Mouse (Mus musculus) embryo, embryonic 11.5 days (tissue): ENCODE data around the gene Tmem206.
A peak's percentile ranks its signal among the peaks of the same experiment; 100 is the strongest.

Experiments
- DNase-seq: peaks from one replicate; pipeline ENCODE4 v3.0.0-alpha.2; 2012; ENCODE audit warnings: low read depth, low spot score

The Tmem206 gene

DNA sequence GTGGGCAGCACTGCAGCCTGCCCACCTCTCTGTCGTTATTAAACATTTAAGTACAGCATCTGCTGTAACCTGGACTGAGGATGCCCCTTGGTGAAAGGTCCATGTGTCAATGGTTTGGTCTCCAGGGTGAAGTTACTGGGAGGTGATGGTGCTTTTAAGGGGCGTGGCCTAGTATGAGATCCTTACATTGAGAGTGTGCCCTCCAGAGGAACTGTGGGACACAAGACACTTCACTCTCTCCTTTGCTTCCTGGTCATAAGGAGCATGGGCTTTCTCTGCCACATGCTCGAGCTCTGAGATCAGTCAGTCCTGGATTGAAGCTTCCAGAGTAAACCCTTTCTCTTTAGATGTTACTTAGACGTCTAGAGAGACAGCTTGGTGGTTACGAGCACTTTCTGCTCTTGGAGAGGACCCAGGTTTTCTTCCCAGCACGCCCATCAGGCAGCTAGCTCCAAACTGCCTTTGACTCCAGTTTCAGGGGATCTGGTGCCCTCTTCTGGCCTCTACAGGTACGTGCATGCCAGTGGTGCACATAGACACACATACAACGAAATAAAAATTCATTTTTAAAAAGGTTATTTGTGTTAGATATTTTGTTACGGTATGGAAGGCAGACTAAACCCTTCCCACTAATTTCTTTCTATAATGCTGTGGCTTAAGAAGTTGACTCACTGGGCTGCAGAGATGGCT is 17.8 kb upstream of the Tmem206 start:
- no peak for DNase-seq

DNA sequence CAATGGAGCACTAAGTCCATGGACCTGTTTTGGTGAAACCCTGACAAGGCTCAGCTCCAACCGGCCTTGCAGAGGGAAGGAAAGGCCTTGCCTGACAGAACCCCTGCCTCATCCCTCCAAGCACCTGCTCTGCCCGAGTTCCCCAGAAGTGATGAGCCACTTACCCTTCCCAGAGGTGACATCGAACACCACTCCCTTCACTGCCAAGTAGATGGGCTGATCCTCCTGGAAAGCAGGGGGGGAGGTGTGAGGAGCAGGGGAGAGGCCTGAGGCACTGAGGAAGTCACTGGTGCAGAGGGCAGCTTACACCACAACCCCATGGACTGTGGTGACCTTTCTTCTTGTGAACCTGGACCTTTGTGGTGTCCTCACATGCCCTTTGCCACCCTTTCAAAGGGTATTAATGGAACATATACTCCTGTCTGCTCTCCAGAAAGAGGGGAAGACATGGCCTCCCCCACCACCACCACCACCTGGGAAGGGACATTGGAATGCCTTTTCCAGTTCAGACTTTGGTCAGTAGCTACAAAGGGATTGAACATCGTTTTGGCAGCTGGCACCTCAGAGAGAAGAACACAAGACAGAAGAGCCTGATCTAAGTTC is 14.3 kb upstream of the Tmem206 start:
- no peak for DNase-seq

DNA sequence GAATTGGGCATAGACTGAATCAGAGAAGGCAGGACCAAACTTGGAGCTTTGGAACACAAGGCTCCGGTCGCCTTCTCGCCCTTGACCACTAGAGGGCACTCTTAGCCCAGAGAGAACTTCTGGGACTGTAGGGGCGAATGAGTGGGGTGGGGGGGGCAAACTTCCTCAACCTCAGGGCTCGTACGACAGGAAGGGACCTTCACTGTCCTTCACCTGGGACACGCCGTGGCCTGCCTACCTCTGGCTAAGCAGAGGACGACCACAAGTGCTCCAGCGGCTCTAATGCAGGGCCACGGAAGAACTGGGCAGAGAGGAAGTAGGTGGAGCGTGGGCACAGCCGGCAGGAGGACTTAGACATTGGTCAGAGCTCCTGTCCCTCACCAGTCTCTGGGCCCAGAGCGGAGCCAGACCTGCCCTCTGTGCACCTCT is 13.2 kb upstream of the Tmem206 start:
- no peak for DNase-seq

DNA sequence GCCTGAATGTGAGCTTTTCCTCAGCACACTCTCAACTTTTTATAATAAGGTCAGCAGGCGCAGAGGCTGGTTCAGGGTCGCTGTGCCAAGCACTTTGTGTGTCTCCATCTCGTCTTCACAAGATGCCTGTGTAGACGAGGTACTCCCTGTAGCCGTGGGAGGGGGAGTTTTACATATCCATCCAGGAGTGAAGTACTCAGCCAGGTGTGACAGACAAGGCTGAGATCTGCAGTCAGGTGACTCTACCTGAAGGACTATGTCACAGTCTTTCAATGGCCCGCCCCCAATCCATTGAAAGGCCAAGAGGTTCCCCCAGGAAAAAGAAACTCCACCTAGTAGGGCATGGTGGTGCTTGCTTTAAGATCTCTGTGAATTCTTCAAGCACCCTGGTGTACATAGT is 12.6 kb upstream of the Tmem206 start:
- DNase-seq, result no peak

DNA sequence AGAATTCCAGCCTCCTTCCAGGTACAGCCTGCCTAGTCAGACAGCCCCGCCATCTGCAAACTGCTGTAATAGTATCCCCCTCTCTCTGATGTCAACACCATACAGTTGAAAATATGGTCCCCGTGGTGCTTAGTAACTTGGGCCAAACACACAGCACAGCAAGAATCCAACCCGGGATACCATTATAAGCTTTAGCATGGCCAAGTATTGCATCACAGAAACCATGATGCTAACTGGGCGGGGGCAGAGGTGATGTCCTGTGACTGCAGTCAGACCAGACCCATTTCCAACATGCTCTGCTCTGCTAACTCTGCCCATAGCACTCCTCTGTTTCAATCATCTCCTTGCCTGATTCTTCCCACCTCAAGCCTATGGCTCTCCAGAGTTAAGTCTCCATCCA is 11.8 kb upstream of the Tmem206 start:
- DNase-seq, result no peak

DNA sequence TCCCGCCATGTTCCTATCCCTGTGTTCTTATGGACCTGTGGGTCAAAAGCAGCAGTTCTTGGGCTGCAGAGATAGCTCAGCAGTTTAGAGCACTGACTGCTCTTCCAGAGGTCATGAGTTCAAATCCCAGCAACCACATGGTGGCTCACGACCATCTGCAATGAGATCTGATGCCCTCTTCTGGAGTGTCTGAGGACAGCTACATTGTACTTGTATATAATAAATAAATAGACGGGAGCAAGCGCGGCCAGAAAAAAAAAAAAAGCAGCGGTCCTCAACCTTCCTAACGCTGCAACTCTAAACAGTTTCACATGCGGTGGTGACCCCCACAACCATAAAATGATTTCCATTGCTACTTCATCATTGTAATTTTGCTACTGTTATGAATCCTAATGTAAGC is 8.9 kb upstream of the Tmem206 start:
- DNase-seq, result no peak

DNA sequence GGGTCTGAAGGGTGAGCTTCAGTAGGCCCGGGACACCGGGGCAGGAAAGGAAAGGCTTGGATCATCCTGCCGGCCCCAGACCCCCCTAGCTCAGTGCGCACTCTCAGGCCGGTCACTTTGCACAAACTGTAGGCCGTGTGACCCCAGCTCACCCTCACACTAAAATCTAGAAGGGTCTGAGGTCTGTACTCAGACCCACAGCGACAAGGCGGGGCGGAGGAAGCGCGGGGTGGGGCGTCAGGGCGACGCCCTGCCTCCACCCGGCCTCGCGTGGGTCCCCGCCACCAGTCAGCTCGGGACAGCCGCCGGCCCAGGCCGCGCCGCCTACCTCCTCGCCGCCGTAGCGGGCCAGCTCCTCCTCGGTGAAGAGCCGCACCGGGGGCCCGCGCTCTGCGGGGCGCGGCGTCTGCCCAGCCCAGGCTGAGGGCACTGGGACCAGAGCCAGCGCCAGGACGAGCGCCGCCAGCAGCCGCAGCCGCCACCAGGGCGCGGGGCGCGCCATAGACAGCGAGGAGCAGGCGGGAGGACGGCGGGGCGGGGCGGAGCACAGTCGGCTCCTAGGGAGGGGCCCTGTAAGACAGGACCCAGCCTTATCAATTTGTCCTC is 8.0 kb upstream of the Tmem206 start, which contains the start of gene Nenf:
TSS of gene Nenf (minus strand) at position 604 of the 606 bp plus-strand sequence.
- DNase-seq, result peak; percentile 40

DNA sequence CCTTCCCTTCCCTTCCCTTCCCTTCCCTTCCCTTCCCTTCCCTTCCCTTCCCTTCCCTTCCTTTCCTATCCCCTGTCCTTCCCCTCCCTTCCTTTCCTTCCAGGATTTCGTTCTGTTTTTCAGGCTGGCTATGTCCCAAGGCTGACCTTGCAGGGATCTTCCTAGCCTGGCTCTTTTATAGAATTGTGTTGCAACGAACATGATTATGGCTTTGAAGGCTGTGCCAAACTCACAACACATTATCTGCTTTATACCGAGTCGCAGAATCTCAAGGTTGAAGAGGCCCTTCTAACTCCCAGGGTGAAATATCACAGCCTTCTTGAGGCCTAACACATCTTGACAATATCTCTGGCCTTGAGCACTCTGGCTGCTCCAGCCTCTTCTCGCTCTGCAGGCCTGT is 7.0 kb upstream of the Tmem206 start:
- DNase-seq, result no peak

DNA sequence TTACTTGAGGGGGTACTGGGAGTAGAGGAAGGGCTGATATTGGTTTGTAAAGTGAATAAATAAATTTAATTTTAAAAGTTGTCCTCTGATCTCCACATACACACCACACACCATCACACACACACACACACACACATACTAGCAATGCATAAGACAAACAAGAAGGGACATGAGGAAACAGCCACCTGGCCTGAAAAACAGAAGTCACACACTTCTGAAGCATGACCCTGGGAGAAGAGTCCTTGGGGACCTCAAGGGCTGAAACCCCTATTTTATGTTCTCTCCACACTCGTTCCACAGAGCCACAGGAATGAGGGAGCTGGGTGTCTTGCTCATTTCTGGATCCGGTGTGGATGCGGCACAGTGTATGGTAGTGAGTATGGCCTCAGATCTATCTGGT is 2.3 kb upstream of the Tmem206 start:
- DNase-seq, result no peak

DNA sequence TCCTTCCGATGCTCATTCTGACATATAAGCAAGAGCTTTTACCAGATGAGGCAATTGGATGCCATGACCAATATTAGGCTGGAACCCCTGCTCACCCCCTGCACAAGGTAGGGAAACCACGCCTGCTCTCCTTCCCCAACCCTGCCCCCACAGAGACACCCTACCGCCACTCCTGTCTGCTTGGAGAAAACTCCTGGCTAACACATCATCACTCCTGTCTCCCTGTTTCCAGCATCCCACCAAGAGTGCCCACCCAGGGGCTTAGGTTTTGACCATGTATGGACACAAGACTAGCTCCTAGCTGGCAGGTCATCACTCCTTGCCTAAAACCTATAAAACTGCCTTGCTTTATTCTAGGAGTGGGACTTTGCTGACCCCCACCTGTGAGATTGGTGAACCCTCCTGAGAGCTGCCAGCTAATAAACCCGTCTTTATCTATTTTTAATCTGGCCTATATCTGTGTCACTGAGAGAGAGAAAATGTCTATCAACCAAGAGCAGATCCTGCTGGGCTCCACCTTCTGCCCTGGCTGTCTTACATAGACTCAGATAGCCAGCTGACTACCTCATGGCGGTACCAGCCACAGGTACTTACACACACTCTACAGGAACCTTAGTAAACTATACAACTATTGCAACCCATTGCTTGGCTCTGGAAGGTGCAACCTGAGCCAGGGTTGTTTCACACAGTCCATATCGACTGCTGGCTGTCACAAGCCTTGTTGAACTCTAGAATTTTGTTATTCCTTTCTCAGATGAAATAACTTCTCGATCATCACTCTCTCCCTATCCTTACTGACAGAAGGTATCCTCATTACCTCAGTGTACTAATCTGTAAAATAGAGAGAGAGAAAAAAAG is 750 bp upstream of the Tmem206 start:
- DNase-seq, result no peak

DNA sequence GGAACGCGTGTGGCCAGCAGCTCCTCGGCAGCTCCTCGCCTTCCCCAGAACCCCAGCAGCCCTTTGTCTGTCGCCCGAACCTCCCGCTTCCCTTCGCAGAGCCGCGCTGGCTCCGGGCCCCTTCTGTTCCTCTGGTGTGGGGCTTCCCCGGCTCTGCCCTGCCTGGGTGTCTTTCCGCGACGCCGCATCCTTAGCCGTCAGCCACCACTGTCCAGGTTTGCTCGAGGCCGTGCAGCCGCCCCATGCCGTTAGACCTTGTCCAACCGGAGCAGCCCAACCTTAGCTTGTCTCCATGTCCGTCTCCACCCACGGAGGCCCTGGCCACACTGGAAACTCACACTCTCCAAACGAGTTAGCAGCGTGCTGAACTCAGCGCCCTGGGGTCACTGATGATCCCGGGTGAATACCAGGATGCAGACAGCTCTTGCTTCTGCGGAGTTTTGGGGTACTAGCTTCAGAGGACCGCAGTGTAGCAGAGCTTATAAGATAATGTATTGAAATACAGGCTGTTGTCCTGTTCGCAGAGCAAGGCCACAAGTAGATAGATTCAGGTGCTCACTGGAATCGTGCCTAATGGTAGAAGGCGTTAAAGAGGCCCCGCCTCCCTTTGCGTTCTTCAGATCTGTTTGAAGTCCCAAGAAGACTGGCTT is 646 bp downstream of the Tmem206 start:
- DNase-seq, result peak; percentile 23

DNA sequence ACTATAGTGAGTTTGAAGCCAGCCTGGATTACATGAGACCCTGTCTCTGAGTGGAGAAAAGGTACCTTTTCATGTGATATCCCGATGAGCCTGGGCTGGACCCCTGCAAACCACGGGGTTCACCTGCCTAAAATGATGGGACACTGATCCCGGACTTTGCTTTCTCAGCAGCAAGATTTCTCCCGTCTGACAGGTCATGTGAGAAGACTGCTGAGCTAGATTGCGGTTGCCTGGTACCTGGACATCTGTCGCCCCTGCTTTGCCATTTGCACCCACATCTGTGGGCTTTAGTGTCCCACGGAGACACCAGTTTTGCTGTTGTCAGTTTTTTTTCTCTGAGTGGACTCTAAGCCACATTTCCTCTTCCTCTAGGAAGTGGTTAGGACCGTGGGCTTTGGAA is 1.5 kb downstream of the Tmem206 start:
- no peak for DNase-seq

DNA sequence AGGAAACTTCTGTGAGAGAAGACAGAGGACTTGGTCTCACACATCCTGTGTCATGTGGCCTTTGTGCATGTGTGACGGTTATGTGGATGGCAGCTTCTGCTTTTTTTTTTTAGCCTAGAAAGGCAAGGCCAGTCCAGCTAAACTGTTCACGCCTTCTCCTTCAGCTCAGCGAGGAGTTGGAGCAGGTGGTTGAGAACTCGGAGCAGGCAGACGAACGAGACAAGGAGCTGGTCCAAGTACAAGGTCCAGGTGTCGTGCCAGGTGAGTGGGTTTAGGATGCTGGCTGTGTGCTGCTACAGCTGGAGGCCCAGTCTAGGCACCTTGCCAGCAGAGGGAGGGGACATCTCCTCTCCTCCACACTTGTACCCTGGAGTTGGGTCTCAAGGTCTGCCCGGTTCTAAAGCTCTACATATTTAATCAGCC is 2.3 kb downstream of the Tmem206 start:
- DNase-seq, result no peak

DNA sequence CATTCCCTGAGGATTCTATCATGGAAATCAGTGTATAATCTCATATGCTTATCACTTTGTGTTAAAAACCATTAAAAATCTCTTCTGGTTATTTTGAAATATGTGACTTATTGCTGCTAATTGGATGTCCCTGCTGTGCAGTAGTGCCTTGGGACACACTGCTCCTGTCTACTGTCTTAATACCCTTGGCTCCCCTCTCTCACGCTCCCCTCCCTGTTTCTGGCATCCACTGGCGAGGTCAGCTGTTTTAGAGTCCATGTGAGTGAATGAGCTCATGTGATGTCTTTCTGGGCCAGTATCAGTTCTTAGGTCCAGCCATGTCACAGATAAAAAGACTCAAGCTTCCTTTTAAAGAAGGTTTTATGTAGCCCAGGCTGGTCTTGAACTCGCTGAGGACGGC is 4.6 kb downstream of the Tmem206 start:
- DNase-seq, result no peak

DNA sequence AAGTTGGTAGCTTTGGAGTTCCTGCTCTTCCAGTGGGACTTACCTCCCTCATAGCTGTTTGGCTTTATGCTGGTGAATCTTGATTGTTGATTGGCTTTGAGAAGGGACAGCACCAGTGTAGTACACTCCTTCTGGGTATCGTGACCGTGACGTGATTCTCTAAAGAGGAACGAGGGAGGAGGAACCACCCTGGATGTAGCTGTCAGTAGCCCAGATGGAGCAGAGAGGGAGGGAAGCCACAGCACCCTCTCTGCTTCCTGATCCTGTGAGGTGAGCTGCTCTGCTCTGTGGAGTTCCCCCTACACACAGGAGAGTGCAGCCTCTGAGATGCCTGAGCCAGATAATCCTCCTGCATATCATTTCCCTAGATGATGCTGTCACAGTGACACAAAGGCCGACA is 8.8 kb downstream of the Tmem206 start:
- DNase-seq, result no peak

DNA sequence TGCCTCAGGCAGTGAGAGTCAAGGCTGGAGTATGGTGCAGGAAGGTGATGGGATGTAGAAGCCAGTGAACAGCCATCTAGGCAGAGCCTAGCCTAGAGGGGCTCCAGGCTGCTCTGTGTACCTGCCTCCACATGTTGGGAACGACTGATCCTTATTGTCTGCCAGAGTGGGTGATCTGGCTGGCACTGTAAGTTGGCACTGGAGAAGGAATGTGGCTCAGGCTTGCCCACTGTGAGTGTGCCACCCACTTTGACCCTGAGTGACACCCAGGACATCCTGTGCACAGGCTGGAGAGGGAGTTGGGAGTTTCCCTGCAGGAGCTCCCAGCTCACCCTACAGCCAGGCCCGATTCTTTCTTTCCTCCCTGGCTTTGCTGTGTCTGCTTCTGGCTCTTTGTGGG is 14.2 kb downstream of the Tmem206 start:
- no peak for DNase-seq

DNA sequence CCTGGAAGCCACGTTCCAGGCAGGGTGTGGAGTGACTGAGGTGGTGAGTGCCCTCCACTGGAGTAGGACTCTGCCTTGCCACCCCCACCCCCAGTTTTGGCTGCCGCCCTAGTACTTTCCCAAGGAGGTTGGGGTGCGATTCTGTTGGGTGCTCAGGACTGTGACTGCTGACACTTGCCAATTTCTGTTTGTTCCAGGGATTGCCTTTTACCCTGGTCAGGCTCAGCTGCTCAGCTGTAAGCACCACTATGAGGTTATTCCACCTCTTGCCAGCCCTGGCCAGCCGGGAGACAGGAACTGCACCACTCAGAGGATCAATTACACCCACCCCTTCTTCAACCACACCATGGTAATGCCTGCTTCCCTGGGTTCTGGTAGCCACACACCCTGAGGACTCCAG is 14.8 kb downstream of the Tmem206 start:
- no peak for DNase-seq

DNA sequence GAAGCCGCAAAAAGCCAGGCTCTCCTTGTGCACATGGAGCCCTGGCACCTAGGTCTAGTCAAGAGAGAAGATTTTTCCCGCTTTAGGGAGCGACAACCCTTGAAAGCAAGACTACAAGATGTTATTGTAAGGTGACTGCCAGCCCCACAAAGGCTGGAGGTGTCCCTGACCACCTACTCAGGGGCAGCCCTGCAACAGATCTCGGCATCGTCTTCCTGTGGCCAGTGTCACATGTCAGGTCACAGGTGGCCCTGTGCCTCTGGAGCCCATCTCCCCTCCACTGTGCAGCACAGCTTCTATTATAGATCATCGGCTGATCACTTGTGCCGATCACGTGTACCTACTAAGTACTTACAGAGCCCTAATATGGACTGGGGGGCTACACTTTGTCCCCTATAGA is 21.9 kb downstream of the Tmem206 start:
- no peak for DNase-seq

DNA sequence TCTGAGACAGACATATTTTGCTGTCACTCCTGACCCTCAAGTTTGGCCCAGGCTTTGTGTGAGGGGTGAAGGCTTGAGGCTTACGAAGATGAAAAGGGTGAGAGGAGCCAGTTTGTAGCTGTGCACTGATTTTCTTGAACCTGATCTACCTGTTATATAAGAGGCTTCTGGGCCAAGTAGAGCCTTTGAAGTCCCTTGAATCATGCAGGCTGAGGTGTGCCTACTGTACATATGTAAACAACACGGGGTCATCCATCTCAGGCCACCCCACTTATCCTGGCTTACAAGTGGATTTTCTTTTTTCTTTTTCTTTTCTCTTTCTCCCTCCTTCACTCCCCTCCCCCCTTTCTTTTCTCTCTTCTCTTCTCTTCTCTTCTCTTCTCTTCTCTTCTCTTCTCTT is 22.9 kb downstream of the Tmem206 start:
- DNase-seq, result no peak

DNA sequence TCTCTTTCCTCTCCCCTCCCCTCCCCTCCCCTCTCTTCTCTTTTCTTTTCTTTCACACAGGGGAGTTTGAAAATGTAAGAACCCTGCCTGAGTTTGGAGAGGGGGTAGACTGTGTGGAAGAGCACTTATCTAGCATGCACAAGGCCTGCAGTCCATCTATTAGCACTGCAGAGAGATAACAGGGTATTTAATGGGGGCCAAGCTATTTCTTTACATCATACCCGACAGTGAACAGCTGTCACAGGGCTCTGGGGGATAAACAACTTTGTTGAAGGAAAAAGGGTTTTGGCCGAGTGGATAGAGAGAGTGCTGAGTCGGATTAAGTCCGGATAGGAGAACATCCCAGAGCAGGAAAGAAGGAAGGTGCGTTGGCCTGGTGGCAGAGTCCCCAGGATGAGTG is 23.3 kb downstream of the Tmem206 start:
- DNase-seq, result no peak

DNA sequence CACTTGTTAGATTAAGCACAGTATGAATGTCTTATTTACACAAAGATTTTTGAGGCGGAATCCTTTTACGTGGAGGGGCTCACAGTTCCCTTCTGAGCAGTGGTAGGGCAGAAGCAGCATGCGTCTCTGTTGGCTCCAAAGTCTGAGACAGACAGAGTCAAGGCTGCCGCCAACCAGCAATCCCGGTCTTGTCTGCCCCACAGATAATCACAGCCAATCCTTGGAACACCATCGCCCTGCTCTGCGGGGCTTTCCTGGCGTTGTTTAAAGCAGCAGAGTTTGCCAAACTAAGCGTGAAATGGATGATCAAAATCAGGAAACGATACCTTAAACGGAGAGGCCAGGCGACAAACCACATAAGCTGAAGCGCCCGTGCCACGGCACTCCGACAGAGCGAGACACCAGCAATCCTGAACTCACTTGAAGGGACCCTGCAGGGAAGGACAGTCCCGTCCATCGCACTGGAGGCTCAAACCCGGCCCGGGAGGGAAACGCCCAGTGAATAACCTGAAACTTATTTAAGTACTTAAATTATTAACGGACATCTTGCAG is 23.9 kb downstream of the Tmem206 start:
- no peak for DNase-seq
